Mouse (Mus musculus): Measurements from ENCODE around the gene Sdf2l1.

- no peak for TF ChIP-seq CTCF (IDR thresholded peaks at IDR 0.05; ENCODE audit: control insufficient read depth, insufficient read depth, low read length)
- TF ChIP-seq POLR2A (IDR thresholded peaks at IDR 0.05; ENCODE audit: borderline replicate concordance, control insufficient read depth, low read depth, low read length): no peak
These were observed 45.5 kb downstream of the Sdf2l1 start for GRCm38 (mm10) chr16:17086669-17087193.

Data from bone marrow, adult 2 months (tissue).